Mouse (Mus musculus) limb, embryonic 10.5 days (tissue): ENCODE results near the gene Ciapin1. TPM values are rescaled to one million over a fixed set of nuclear protein-coding genes. Genes with fewer than 3 reads are reported as not detected.

ENCODE experiments used
- DNase-seq: peaks from one replicate; pipeline ENCODE4 v3.0.0-alpha.2; 2017; ENCODE audit warnings: low spot score
- H3K27ac ChIP-seq: fragments of 300-500 bp; sonication (generic); 2 replicates; pipeline ENCODE4 v1.5.1; 2016; ENCODE audit warnings: mild to moderate bottlenecking
- H3K27me3 ChIP-seq: fragments of 300-500 bp; sonication (generic); 2 replicates; pipeline ENCODE4 v1.6.1; 2016; ENCODE audit warnings: low read depth, mild to moderate bottlenecking; ENCODE audit not compliant: poor library complexity, severe bottlenecking
- H3K36me3 ChIP-seq: fragments of 300-500 bp; sonication (generic); 2 replicates; pipeline ENCODE4 v1.6.1; 2016; ENCODE audit warnings: mild to moderate bottlenecking, moderate library complexity
- H3K4me1 ChIP-seq: fragments of 300-500 bp; sonication (generic); 2 replicates; pipeline ENCODE4 v1.6.1; 2016
- H3K4me3 ChIP-seq: fragments of 300-500 bp; sonication (generic); 2 replicates; pipeline ENCODE4 v1.5.1; 2016; ENCODE audit warnings: mild to moderate bottlenecking, moderate library complexity
- H3K9me3 ChIP-seq: fragments of 300-500 bp; sonication (generic); replicated peaks from 2 replicates; pipeline ENCODE4 v1.6.1; 2016; ENCODE audit warnings: mild to moderate bottlenecking
- WGBS: fragments of 180-500 bp; shearing (Covaris S2); methylation state at CpG from one replicate; pipeline ENCODE4 v1.1.7; 2016; 5-methylcytosine and 5-hydroxymethylcytosine counted together
- polyA plus RNA-seq: library from polyadenylated mRNA; unstranded; fragments of >200 nt; fragmentation: Nextera tagmentation; extraction: Ambion mirVana; gene quantifications from 2 replicates; pipeline ENCODE4 v1.2.1, GENCODE M21; 2016

Ciapin1 gene
- polyA plus RNA-seq, 1 experiment from 2014 or later, result 198 TPM

DNA sequence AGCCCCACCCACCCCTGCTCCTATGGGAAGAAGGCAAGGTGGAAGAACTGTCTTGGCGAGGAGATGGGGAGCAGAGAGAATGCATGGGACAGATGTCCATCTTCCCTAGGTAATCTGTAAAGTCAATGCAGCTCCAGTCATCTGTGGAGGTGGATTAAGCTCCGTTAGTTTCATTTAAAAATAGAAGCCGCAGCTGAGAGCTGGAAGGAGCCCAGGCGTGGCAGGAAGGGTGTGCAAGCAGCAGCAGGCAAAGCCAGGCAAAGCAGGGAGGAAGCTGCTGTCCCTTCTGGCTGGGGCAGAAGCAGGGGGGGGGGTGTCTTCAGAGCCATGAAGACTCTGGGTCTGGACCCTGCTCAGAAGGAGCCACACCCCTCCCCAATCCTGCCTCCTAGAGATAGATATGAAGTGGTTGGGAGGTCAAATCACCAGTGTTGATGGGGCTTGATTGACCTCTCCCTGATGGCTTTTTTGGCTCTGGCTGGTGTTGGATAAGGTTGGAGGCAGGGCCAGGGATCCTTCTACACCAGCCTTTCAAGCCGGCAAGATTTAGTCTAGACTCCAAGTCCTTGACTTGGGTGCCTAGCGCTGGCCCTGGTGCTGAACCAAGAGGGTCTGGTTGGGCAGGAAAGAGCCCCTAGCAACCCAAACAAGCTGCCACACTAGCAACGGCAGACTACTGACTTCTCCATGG lies 37.7 kb downstream of the Ciapin1 start:
- peak; percentile 75 for DNase-seq
- Histone ChIP-seq H3K4me1 (no peaks in the 10 kb centered on the region), H3K9me3 (no peaks in the 10 kb centered on the region), H3K27me3 (no peaks in the 10 kb centered on the region), H3K4me3 (no peak overlapping the region), H3K36me3 (no peaks in the 10 kb centered on the region), H3K27ac (no peak overlapping the region)
- 66% methylated on average over 7 of the region's 7 CpGs for WGBS

DNA sequence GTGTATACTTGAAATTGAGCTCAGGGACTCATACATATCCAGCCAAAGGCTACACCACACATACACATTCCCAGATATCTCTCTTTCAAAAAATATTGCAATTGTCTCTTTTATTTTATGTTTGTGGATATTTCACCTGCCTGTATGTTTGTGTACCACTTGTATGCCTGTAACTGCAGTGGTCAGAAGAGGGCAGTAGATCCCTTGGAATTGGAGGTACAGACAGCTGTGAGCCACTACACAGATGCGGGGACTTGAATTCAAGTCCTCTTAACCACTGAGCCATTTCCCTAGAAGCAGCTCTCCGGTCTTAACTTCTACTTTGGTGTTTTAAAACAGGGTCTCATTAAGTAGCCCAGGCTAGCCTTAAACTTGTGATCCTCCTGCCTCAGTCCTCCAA lies 43.4 kb downstream of the Ciapin1 start:
- Histone ChIP-seq H3K4me1 (no peaks in the 10 kb centered on the region), H3K27ac (no peak overlapping the region), H3K9me3 (no peaks in the 10 kb centered on the region), H3K36me3 (no peaks in the 10 kb centered on the region), H3K27me3 (no peaks in the 10 kb centered on the region), H3K4me3 (no peak overlapping the region)
- DNase-seq, result no peak
- WGBS, result 92% methylated on average over 2 of the region's 2 CpGs

- Histone ChIP-seq H3K9me3 (no peaks in the 10 kb centered on the region), H3K36me3 (no peaks in the 10 kb centered on the region), H3K27me3 (no peaks in the 10 kb centered on the region), H3K4me1 (no peaks in the 10 kb centered on the region), H3K4me3 (no peak overlapping the region), H3K27ac (no peak overlapping the region)
- 89% methylated on average over 4 of the region's 4 CpGs for WGBS
- no peak for DNase-seq
Observed at GRCm38 (mm10) chr8:94794368-94794767, 43.8 kb downstream of the Ciapin1 start.

DNA sequence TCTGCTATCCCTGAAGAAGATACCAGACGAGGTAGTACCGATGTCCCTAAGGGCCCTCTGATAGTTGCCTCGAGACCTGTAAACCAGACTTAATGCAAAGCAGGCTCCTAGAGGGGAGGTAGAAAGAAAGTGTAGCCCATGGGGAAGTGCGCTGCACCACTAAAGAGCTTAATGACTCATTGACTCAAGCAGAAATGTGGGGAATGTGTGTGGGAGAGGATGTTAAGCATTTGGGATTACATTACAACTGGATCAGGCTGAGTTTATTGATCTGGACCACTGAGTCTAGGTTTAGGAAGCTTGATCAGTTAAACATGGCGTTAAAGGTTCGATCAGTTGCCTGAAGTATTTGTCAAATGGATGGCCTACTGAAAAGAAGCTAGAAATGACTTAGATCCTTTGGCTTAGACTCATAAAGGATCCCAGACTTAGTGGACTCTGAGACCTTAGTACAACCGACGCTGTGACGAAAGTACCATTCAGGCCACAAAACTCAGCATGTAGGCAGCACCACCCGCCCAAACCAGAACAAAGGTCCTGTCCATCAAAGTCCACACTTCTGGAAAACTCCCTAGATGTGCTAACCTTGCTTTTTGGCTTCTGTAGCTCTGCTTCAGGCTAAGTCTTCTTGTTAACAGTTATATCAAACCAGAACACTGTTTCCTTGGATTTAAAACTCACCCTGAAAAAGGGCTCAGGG lies 48.8 kb downstream of the Ciapin1 start:
- WGBS, result 76% methylated on average over 10 of the region's 10 CpGs
- H3K27me3 ChIP-seq, result no peaks in the 10 kb centered on the region
- peaks cover 15% of the 10 kb centered on the region for H3K4me1 ChIP-seq
- no peak overlapping the region for H3K4me3 ChIP-seq
- no peak for DNase-seq
- H3K9me3 ChIP-seq, result no peaks in the 10 kb centered on the region
- no peak overlapping the region for H3K27ac ChIP-seq
- no peaks in the 10 kb centered on the region for H3K36me3 ChIP-seq

GRCm38 (mm10) chr8:94787524-94788501 lies 50.3 kb downstream of the Ciapin1 start:
- no peaks in the 10 kb centered on the region for H3K27me3 ChIP-seq
- peaks cover 15% of the 10 kb centered on the region for H3K4me1 ChIP-seq
- H3K4me3 ChIP-seq, result no peak overlapping the region
- H3K9me3 ChIP-seq, result no peaks in the 10 kb centered on the region
- WGBS, result 77% methylated on average over 15 of the region's 15 CpGs
- no peaks in the 10 kb centered on the region for H3K36me3 ChIP-seq
- DNase-seq, result no peak
- H3K27ac ChIP-seq, result no peak overlapping the region

- Histone ChIP-seq H3K27ac (no peak overlapping the region), H3K27me3 (no peaks in the 10 kb centered on the region), H3K4me1 (peaks cover 25% of the 10 kb centered on the region), H3K4me3 (no peak overlapping the region), H3K9me3 (no peaks in the 10 kb centered on the region), H3K36me3 (no peaks in the 10 kb centered on the region)
- no peak for DNase-seq
- 74% methylated on average over 6 of the region's 6 CpGs for WGBS
Observed at GRCm38 (mm10) chr8:94785995-94786595, 52.1 kb downstream of the Ciapin1 start.

- H3K27me3 ChIP-seq, result no peaks in the 10 kb centered on the region
- H3K4me1 ChIP-seq, result peaks cover 26% of the 10 kb centered on the region
- WGBS, result 71% methylated on average over 12 of the region's 12 CpGs
- no peaks in the 10 kb centered on the region for H3K36me3 ChIP-seq
- no peak overlapping the region for H3K27ac ChIP-seq
- no peak overlapping the region for H3K4me3 ChIP-seq
- H3K9me3 ChIP-seq, result no peaks in the 10 kb centered on the region
- DNase-seq, result no peak
Observed at GRCm38 (mm10) chr8:94785247-94785985, 52.7 kb downstream of the Ciapin1 start.

DNA sequence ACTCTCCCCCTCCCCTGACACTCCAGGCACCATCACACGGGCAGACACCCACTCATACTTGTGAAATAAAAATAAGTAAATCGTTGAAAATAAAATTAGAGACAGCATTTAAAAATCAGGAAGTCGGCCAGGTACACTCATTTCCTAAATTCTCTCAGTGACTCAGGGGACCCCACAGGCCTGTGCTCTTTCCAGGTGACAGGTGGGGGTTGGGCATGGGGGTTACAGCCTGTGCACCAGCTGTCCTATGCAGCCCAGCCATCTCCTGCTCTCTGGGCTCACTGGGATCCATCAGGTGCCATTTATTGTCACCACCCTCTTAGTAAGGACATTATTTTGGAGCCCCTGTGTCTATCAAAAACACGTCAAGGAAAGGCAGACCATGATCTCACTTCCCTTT lies 54.3 kb downstream of the Ciapin1 start:
- H3K27me3 ChIP-seq, result no peaks in the 10 kb centered on the region
- H3K4me1 ChIP-seq, result peaks cover 31% of the 10 kb centered on the region
- 77% methylated on average over 4 of the region's 4 CpGs for WGBS

GRCm38 (mm10) chr8:94781838-94782235 lies 56.3 kb downstream of the Ciapin1 start:
- Histone ChIP-seq H3K4me1 (peaks cover 30% of the 10 kb centered on the region), H3K9me3 (no peaks in the 10 kb centered on the region), H3K27me3 (no peaks in the 10 kb centered on the region), H3K4me3 (peak overlapping the region; percentile 25), H3K36me3 (no peaks in the 10 kb centered on the region), H3K27ac (no peak overlapping the region)
- no peak for DNase-seq
- 8% methylated on average over 11 of the region's 11 CpGs for WGBS

More for the DNA sequence above, 54.3 kb downstream of the Ciapin1 start:
- Histone ChIP-seq H3K4me3 (no peak overlapping the region), H3K36me3 (no peaks in the 10 kb centered on the region), H3K27ac (no peak overlapping the region), H3K9me3 (no peaks in the 10 kb centered on the region)
- no peak for DNase-seq

- no peak overlapping the region for H3K27ac ChIP-seq
- peak overlapping the region; percentile 25 for H3K4me3 ChIP-seq
- 56% methylated on average over 7 of the region's 7 CpGs for WGBS
- peak; percentile 26 for DNase-seq
- H3K27me3 ChIP-seq, result no peaks in the 10 kb centered on the region
- peaks cover 30% of the 10 kb centered on the region for H3K4me1 ChIP-seq
- no peaks in the 10 kb centered on the region for H3K36me3 ChIP-seq
- no peaks in the 10 kb centered on the region for H3K9me3 ChIP-seq
Observed at GRCm38 (mm10) chr8:94781155-94781837, 56.9 kb downstream of the Ciapin1 start.

DNA sequence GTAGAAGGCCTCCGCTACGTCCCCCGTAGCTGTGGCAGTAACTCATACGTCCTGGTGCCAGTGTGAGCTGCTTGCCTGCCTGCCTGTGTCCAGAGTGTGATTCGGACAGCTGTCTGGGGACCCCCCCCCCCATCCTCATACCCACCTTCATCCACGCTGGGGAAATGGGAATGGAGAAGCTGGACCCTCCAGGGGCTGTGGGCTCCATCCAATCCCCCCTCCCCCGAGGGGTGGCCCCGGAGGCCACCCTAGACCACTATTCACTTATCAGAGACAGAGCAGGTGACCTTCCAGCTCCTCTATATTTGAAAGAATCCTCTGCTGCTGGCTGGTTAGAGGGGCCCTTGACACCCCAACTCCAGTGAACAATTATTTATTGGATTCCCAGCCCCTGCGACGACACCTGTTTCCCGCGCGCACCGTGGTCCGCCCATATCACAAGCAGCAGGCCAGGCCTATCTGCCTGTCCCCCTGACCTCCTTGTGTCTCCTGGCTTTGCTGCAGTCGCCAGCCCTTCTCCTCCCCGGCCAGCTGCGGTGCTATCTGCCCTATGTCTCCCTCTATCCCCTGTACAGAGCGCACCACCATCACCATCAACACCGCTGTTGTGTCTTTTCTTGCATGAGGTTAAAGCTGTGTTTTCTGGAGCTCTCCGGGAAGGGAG lies 57.5 kb downstream of the Ciapin1 start:
- Histone ChIP-seq H3K9me3 (no peaks in the 10 kb centered on the region), H3K27me3 (peaks cover 3% of the 10 kb centered on the region; the same call in 1 of the 2 replicates), H3K27ac (no peak overlapping the region), H3K4me3 (no peak overlapping the region), H3K4me1 (peaks cover 29% of the 10 kb centered on the region), H3K36me3 (no peaks in the 10 kb centered on the region)
- DNase-seq, result no peak
- WGBS, result 83% methylated on average over 21 of the region's 21 CpGs
